Mouse (Mus musculus) heart, adult 2 months (tissue): Measurements from ENCODE around the gene Hs6st2. TPM values are rescaled to one million over a fixed set of nuclear protein-coding genes. Genes with fewer than 3 reads are reported as not detected.

Experiments used
- DNase-seq, 2 experiments: peaks; one replicate each; pipeline ENCODE4 v3.0.0; 2021
- H3K27ac ChIP-seq: fragments of 200-600 bp; 2 replicates; pipeline ENCODE4 v1.8.1; 2022
- H3K27me3 ChIP-seq: fragments of 200-500 bp; 2 replicates; pipeline ENCODE4 v1.6.1; 2012; ENCODE audit warnings: mild to moderate bottlenecking, low read length, inconsistent platforms, mixed read lengths; ENCODE audit not compliant: control insufficient read depth, insufficient read depth
- H3K36me3 ChIP-seq: fragments of 200-500 bp; 2 replicates; pipeline ENCODE4 v1.6.1; 2012; ENCODE audit warnings: low read length, inconsistent platforms; ENCODE audit not compliant: control insufficient read depth, insufficient read depth
- H3K4me1 ChIP-seq: fragments of 200-500 bp; 2 replicates; pipeline ENCODE4 v1.6.1; 2011; ENCODE audit warnings: low read length; ENCODE audit not compliant: control insufficient read depth, insufficient read depth
- H3K4me3 ChIP-seq: fragments of 200-600 bp; 2 replicates; pipeline ENCODE4 v1.8.1; 2022
- H3K79me2 ChIP-seq: fragments of 200-500 bp; replicated peaks from 2 replicates; pipeline ENCODE4 v1.6.1; 2012; ENCODE audit warnings: mild to moderate bottlenecking, inconsistent platforms, low read length, moderate library complexity, mixed read lengths; ENCODE audit not compliant: control insufficient read depth, insufficient read depth
- H3K9ac ChIP-seq: fragments of 200-500 bp; 2 replicates; pipeline ENCODE4 v1.6.1; 2012; ENCODE audit warnings: low read depth, mild to moderate bottlenecking, control low read depth, inconsistent platforms, low read length, mixed read lengths
- CTCF ChIP-seq: fragments of 200-600 bp; IDR thresholded peaks from 2 replicates; pipeline ENCODE4 v1.8.1; 2022; ENCODE audit warnings: antibody characterized with exemption, mild to moderate bottlenecking, moderate library complexity
- EP300 ChIP-seq: fragments of 200-500 bp; IDR thresholded peaks from 2 replicates; pipeline ENCODE4 v1.6.1; 2011; ENCODE audit warnings: low read depth, low read length, control low read depth; ENCODE audit not compliant: insufficient read depth
- POLR2A ChIP-seq: fragments of 200-500 bp; IDR thresholded peaks from 2 replicates; pipeline ENCODE4 v1.6.1; 2011; ENCODE audit warnings: mild to moderate bottlenecking, low read depth, low read length, control low read depth; ENCODE audit not compliant: insufficient read depth
- WGBS: fragments of 180-500 bp; shearing (Covaris S2); methylation state at CpG from one replicate; pipeline ENCODE4 v1.1.7; 2018; 5-methylcytosine and 5-hydroxymethylcytosine counted together
- intact Hi-C: fragments of 180-260 bp; cut with DNase I; formaldehyde crosslinking; loops from one replicate; pipeline ENCODE4 v1.15.1; 2025
- polyA plus RNA-seq: library from polyadenylated mRNA; depleted of rRNA; stranded (reverse); fragments of >200 nt; gene quantifications from 2 replicates; pipeline ENCODE4 v1.2.3, GENCODE M21; 2012
- total RNA-seq, 2 experiments: library from RNA; stranded (reverse); gene quantifications; 2 replicates each; pipeline ENCODE4 v1.2.3; 2021

The Hs6st2 gene
- total and polyA plus RNA-seq, 3 experiments, result 0.26 to 0.41 (median 0.41) TPM

GRCm38 (mm10) chrX:51642661-51643257 is 38.9 kb downstream of the Hs6st2 start:
- Histone ChIP-seq H3K27ac (no peak overlapping the region), H3K27me3 (no peaks in the 10 kb centered on the region), H3K36me3 (no peaks in the 10 kb centered on the region), H3K79me2 (no peaks in the 10 kb centered on the region), H3K4me3 (no peak overlapping the region), H3K9ac (no peak overlapping the region), H3K4me1 (no peaks in the 10 kb centered on the region)
- no peak for DNase-seq
- intact Hi-C loops, result no loop called here
- WGBS, result 68% methylated on average over 3 of the region's 3 CpGs
- no peak for TF ChIP-seq EP300
- TF ChIP-seq POLR2A, result no peak
- no peak for TF ChIP-seq CTCF

- H3K79me2 ChIP-seq, result no peaks in the 10 kb centered on the region
- H3K27ac ChIP-seq, result no peak overlapping the region
- H3K4me1 ChIP-seq, result no peaks in the 10 kb centered on the region
- H3K9ac ChIP-seq, result no peak overlapping the region
- intact Hi-C loops, result no loop called here
- no peak for TF ChIP-seq POLR2A
- no peak for TF ChIP-seq CTCF
- no peak for TF ChIP-seq EP300
- H3K27me3 ChIP-seq, result no peaks in the 10 kb centered on the region
- 72% methylated on average over 7 of the region's 7 CpGs for WGBS
- no peak overlapping the region for H3K4me3 ChIP-seq
- DNase-seq, result no peak
- no peaks in the 10 kb centered on the region for H3K36me3 ChIP-seq
Observed at GRCm38 (mm10) chrX:51635756-51636155, 45.9 kb downstream of the Hs6st2 start.

GRCm38 (mm10) chrX:51631376-51631775 is 50.3 kb downstream of the Hs6st2 start:
- no peak for TF ChIP-seq EP300
- no peak for TF ChIP-seq CTCF
- TF ChIP-seq POLR2A, result no peak
- H3K4me1 ChIP-seq, result no peaks in the 10 kb centered on the region
- no peak overlapping the region for H3K4me3 ChIP-seq
- no peak for DNase-seq
- H3K79me2 ChIP-seq, result no peaks in the 10 kb centered on the region
- H3K27me3 ChIP-seq, result no peaks in the 10 kb centered on the region
- WGBS, result 56% methylated on average over 2 of the region's 2 CpGs
- H3K9ac ChIP-seq, result no peak overlapping the region
- no peak overlapping the region for H3K27ac ChIP-seq
- no peaks in the 10 kb centered on the region for H3K36me3 ChIP-seq
- intact Hi-C loops, result no loop called here

- TF ChIP-seq POLR2A (no peak), EP300 (no peak), CTCF (no peak)
- Histone ChIP-seq H3K27ac (no peak overlapping the region), H3K36me3 (no peaks in the 10 kb centered on the region), H3K4me3 (no peak overlapping the region), H3K79me2 (no peaks in the 10 kb centered on the region), H3K4me1 (no peaks in the 10 kb centered on the region), H3K27me3 (no peaks in the 10 kb centered on the region), H3K9ac (no peak overlapping the region)
- 44% methylated on average over 7 of the region's 7 CpGs for WGBS
- intact Hi-C loops, result no loop called here
- no peak for DNase-seq
Observed at GRCm38 (mm10) chrX:51614384-51615004, 67.2 kb downstream of the Hs6st2 start.

- 44% methylated on average over 1 of the region's 1 CpGs for WGBS
- no peak for TF ChIP-seq POLR2A
- TF ChIP-seq EP300, result no peak
- no peak for TF ChIP-seq CTCF
- H3K9ac ChIP-seq, result no peak overlapping the region
- H3K36me3 ChIP-seq, result no peaks in the 10 kb centered on the region
- H3K4me3 ChIP-seq, result no peak overlapping the region
- DNase-seq, result no peak
- no peaks in the 10 kb centered on the region for H3K27me3 ChIP-seq
- no peaks in the 10 kb centered on the region for H3K4me1 ChIP-seq
- H3K27ac ChIP-seq, result no peak overlapping the region
- no peaks in the 10 kb centered on the region for H3K79me2 ChIP-seq
- intact Hi-C loops, result no loop called here
Observed at GRCm38 (mm10) chrX:51610743-51611142, 70.9 kb downstream of the Hs6st2 start.

- Histone ChIP-seq H3K27ac (no peak overlapping the region), H3K4me3 (no peak overlapping the region), H3K36me3 (no peaks in the 10 kb centered on the region), H3K4me1 (no peaks in the 10 kb centered on the region), H3K27me3 (no peaks in the 10 kb centered on the region), H3K79me2 (no peaks in the 10 kb centered on the region), H3K9ac (no peak overlapping the region)
- no peak for TF ChIP-seq POLR2A
- TF ChIP-seq CTCF, result no peak
- no peak for TF ChIP-seq EP300
- DNase-seq, result no peak
- intact Hi-C loops, result no loop called here
- 83% methylated on average over 6 of the region's 6 CpGs for WGBS
Observed at GRCm38 (mm10) chrX:51606231-51606863, 75.3 kb downstream of the Hs6st2 start.
